Mouse (Mus musculus) telencephalon, adult 2 months (tissue): ENCODE measurements around the gene Slc17a8.

Experiments
- DNase-seq: peaks from one replicate; pipeline ENCODE4 v3.0.0-alpha.2; 2011; ENCODE audit warnings: low read depth, low spot score

Gene Slc17a8

GRCm38 (mm10) chr10:89531194-89531634 lies 89.8 kb downstream of the Slc17a8 start:
- DNase-seq = no peak

GRCm38 (mm10) chr10:89527054-89527453 lies 94.0 kb downstream of the Slc17a8 start:
- DNase-seq = no peak

- DNase-seq = no peak
Measured at GRCm38 (mm10) chr10:89525823-89526222, 95.2 kb downstream of the Slc17a8 start.
